Mouse (Mus musculus) forebrain, embryonic 16.5 days (tissue): Measurements from ENCODE around the gene Rd3. TPM values are rescaled to one million over a fixed set of nuclear protein-coding genes. Genes with fewer than 3 reads are reported as not detected.
A peak's percentile ranks its signal among the peaks of the same experiment; 100 is the strongest.

ENCODE experiments used
- ATAC-seq: fragments of 200-750 bp; cut with Nextera tagmentation; 2 replicates; pipeline ENCODE4 v1.8.0; 2017; ENCODE audit warnings: mild to moderate bottlenecking, moderate library complexity
- H3K27ac ChIP-seq: fragments of 300-500 bp; sonication (generic); 2 replicates; pipeline ENCODE4 v1.5.1; 2014; ENCODE audit warnings: low read length, control low read depth
- H3K27me3 ChIP-seq: fragments of 300-500 bp; sonication (generic); replicated peaks from 2 replicates; pipeline ENCODE4 v1.6.1; 2014; ENCODE audit warnings: low read length; ENCODE audit not compliant: control insufficient read depth, insufficient read depth
- H3K36me3 ChIP-seq: fragments of 300-500 bp; sonication (generic); 2 replicates; pipeline ENCODE4 v1.6.1; 2014; ENCODE audit not compliant: control insufficient read depth, insufficient read depth
- H3K4me1 ChIP-seq: fragments of 300-500 bp; sonication (generic); replicated peaks from 2 replicates; pipeline ENCODE4 v1.6.1; 2014; ENCODE audit warnings: low read length; ENCODE audit not compliant: control insufficient read depth, insufficient read depth
- H3K4me2 ChIP-seq: fragments of 300-500 bp; sonication (generic); 2 replicates; pipeline ENCODE4 v1.6.1; 2014; ENCODE audit warnings: mild to moderate bottlenecking, low read length, control low read depth
- H3K4me3 ChIP-seq: fragments of 300-500 bp; sonication (generic); replicated peaks from 2 replicates; pipeline ENCODE4 v1.5.1; 2014; ENCODE audit warnings: mild to moderate bottlenecking, low read length, control low read depth
- H3K9ac ChIP-seq: fragments of 300-500 bp; sonication (generic); replicated peaks from 2 replicates; pipeline ENCODE4 v1.6.1; 2014; ENCODE audit warnings: low read depth, low read length, control low read depth
- H3K9me3 ChIP-seq: fragments of 300-500 bp; sonication (generic); 2 replicates; pipeline ENCODE4 v1.6.1; 2016; ENCODE audit warnings: low read length; ENCODE audit not compliant: control insufficient read depth
- WGBS: fragments of 180-500 bp; shearing (Covaris S2); extraction: QIAGEN DNeasy Blood & Tissue Kit; methylation state at CpG from one replicate; pipeline ENCODE4 v1.1.7; 2014; 5-methylcytosine and 5-hydroxymethylcytosine counted together
- polyA plus RNA-seq: library from polyadenylated mRNA; unstranded; fragments of >200 nt; fragmentation: Nextera tagmentation; extraction: Ambion mirVana; gene quantifications from 2 replicates; pipeline ENCODE4 v1.2.1, GENCODE M21; 2015

The Rd3 gene
- polyA plus RNA-seq, 1 experiment from 2014 or later = 2.1 TPM

DNA sequence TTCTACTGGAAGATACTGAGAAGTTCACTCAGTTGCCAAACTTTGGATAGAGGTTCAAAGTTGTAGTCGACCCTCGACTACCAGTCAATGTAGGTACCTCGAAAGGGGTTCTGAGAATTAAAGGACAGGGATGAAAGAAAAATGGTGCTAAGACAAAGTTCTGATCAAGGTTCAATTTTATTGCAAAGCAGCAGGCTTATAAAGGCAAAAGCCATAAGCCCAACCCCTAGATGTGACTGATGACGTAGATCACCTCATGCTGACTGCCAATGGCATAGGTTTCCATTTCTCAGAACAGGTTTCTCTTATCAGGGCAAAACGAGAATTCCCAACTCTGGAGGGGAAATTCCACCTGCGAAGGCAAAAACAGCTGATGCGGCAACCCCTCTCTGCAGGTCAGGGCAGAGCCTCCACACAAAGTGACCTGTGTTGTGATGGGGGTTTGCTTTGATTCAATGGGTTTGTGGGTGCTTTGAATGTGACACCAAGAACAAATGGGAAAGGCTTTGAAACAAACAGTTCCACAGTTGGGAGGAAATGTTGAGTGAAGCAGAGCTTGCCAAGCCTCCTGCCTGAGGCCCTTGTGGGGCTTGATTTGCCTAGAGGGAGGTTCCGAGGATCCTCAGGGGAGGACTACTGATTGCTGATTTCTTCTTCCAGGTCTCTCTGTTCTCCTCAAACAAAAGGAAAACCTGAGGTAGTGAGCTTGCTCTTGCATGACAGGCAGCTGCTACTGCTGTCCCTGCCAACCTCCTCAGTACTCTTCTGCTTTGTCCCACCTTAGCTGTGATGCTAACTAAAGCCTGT lies 9.7 kb downstream of the Rd3 start:
- H3K9ac ChIP-seq = no peak overlapping the region
- no peaks in the 10 kb centered on the region for H3K9me3 ChIP-seq
- no peak overlapping the region for H3K4me3 ChIP-seq
- 82% methylated on average over 8 of the region's 8 CpGs for WGBS
- no peaks in the 10 kb centered on the region for H3K36me3 ChIP-seq
- peaks cover 4% of the 10 kb centered on the region; the same call in 1 of the 2 replicates for H3K4me1 ChIP-seq
- H3K27ac ChIP-seq = no peak overlapping the region
- no peaks in the 10 kb centered on the region for H3K27me3 ChIP-seq
- no peak for ATAC-seq
- no peak overlapping the region for H3K4me2 ChIP-seq

DNA sequence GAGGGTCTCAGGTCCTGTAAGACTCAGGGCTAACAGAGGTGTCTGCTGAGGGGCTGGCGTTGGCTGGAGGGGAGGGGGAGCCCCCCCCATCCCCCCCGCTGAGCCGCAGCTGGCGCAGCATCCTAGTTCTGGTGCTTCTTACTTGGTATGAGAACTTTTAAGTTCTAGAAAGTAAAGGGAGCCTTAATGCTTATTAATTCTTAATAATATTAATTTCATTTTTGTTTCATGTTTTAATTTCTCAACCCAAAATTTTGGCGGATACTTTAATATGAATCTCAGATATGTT lies 10.3 kb downstream of the Rd3 start:
- 62% methylated on average over 5 of the region's 5 CpGs for WGBS
- peaks cover 4% of the 10 kb centered on the region; the same call in 1 of the 2 replicates for H3K4me1 ChIP-seq
- no peak for ATAC-seq
- H3K27ac ChIP-seq = no peak overlapping the region
- H3K4me3 ChIP-seq = no peak overlapping the region
- no peaks in the 10 kb centered on the region for H3K27me3 ChIP-seq
- no peaks in the 10 kb centered on the region for H3K9me3 ChIP-seq
- H3K36me3 ChIP-seq = no peaks in the 10 kb centered on the region
- no peak overlapping the region for H3K9ac ChIP-seq
- H3K4me2 ChIP-seq = no peak overlapping the region

DNA sequence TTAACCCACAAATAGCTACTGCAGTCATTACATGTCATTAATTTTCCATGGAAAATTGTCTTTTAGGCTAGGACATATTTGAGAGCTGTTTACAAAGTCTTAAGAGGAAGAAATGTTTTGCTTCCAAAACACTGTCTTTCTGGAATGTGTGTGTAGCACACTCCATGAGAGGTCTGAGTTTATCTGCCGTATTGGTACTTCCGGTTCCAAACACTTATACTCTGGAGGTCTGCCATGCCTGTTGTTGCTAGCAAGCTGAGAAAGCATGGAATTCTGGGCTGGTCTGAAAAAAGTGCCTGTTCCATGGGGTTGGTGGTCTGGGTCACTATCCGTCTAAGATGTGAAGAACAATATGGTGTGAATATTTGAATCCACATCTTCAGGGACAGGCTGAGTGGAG lies 11.5 kb downstream of the Rd3 start:
- WGBS = 94% methylated on average over 3 of the region's 3 CpGs
- no peak overlapping the region for H3K27ac ChIP-seq

DNA sequence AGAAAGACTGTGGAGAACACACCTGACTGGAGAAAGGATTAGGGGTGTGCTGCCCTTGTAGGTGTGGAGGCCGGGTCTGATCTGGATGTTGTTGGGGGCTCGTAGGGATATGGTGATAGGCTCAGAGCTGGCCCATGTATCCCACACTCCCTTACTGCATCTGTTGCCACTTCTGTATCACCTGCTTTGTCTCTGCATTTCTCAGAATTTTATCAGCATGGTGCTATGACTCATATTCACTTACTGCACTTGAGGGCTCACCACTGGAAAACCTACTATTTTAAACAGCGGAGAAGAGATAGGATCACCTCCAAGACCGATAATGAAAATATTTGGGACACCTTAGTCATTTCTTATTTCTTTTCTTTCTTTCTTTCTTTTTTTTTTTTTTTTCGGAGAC lies 11.9 kb downstream of the Rd3 start:
- no peak overlapping the region for H3K4me3 ChIP-seq
- ATAC-seq = no peak

More for the DNA sequence above, 11.5 kb downstream of the Rd3 start:
- no peaks in the 10 kb centered on the region for H3K36me3 ChIP-seq
- no peak overlapping the region for H3K4me2 ChIP-seq
- H3K4me3 ChIP-seq = no peak overlapping the region
- H3K9ac ChIP-seq = no peak overlapping the region
- H3K9me3 ChIP-seq = no peaks in the 10 kb centered on the region
- no peak for ATAC-seq
- peaks cover 4% of the 10 kb centered on the region; the same call in 1 of the 2 replicates for H3K4me1 ChIP-seq
- H3K27me3 ChIP-seq = no peaks in the 10 kb centered on the region

DNA sequence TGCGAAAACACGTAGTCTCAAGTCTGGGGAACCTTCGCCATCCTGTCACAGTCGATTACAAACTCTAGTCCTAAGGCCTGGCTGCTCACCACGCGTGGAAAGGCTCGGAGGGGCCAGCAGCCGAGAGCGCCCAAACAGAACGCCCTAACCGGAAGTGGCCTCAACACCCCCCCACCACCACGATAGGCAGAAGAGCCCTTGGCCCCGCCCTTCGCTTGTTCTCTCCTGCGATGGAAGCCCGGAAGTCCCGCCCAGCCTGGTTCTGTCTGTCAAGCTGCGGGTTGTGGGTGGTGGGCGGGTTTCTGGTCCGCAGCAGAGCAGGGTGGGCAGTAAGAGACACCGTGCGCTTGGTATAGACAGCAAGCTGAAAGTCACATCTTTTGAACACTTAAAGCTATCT lies 12.8 kb downstream of the Rd3 start:
- H3K4me1 ChIP-seq = peaks cover 4% of the 10 kb centered on the region; the same call in 1 of the 2 replicates
- no peaks in the 10 kb centered on the region for H3K36me3 ChIP-seq
- peak overlapping the region; percentile 92 for H3K4me2 ChIP-seq
- peak; percentile 99 for ATAC-seq
- H3K9ac ChIP-seq = peak overlapping the region; percentile 73
- H3K4me3 ChIP-seq = peak overlapping the region; percentile 60
- no peaks in the 10 kb centered on the region for H3K9me3 ChIP-seq
- peak overlapping the region; percentile 68 for H3K27ac ChIP-seq
- no peaks in the 10 kb centered on the region for H3K27me3 ChIP-seq
- under 1% methylated on average over 22 of the region's 22 CpGs for WGBS

More for the DNA sequence above, 11.9 kb downstream of the Rd3 start:
- Histone ChIP-seq H3K27ac (no peak overlapping the region), H3K9me3 (no peaks in the 10 kb centered on the region), H3K36me3 (no peaks in the 10 kb centered on the region), H3K4me2 (peak overlapping the region; percentile 92), H3K9ac (no peak overlapping the region), H3K4me1 (peaks cover 4% of the 10 kb centered on the region; the same call in 1 of the 2 replicates), H3K27me3 (no peaks in the 10 kb centered on the region)
- WGBS = 89% methylated on average over 5 of the region's 5 CpGs

DNA sequence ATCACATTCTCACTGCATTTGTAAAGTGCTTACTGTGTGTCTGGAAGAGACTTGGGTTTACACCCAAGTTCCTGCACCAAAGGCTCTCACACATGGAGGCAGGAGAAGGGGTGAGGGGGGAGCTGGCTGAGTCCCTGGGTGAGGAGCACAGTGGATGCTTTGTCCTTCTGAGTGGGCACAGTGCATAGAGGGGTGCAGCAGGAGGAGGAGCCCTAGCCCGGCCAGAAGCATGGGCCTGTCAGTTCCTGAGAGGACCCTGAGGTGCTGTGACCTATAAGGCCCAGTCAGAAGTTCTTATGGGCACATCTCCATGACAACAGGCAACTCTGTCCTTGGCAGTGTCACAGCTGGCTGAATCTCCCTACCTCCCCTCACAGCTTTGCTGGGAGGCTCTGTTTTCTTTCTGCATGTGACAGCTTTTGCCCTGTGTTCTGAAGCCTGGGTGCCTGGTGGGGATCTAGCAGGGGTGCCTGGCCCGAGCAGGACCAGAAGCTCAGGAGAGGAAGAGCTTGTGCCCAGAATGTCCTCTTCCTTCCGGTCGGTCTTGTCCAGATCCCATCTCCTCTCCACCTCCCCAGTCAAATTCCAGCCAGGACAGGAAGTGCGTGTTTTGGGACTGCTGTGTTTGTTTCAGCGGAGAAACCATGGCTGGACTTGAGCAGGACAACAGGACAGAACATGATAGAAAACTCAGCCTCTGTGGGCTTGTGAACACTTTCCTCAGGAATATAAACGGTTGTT lies 15.0 kb downstream of the Rd3 start:
- 87% methylated on average over 7 of the region's 7 CpGs for WGBS
- Histone ChIP-seq H3K4me1 (peaks cover 4% of the 10 kb centered on the region; the same call in 1 of the 2 replicates), H3K27ac (no peak overlapping the region), H3K4me2 (no peak overlapping the region), H3K27me3 (no peaks in the 10 kb centered on the region), H3K9ac (no peak overlapping the region), H3K9me3 (no peaks in the 10 kb centered on the region), H3K36me3 (no peaks in the 10 kb centered on the region), H3K4me3 (no peak overlapping the region)
- no peak for ATAC-seq

DNA sequence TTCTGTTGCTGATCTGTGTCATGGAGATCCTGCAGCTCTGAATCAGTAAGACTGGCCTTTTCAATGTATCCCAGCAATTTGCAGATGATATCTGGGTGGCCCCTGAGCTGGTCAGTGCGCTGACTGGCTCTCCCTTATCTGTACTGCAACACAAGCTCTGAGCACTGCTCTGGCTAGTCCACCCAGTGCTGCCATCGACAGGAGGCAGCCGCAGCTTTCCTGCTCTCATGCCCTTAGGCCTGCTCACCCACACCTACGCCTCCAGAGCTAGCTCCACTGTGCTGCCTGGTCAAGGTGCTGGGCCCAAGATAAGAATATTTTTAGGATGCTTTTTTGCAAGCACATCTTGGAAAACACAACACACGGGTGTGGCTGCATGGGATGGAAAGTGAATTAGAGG lies 17.3 kb downstream of the Rd3 start:
- Histone ChIP-seq H3K9me3 (no peaks in the 10 kb centered on the region), H3K27me3 (no peaks in the 10 kb centered on the region), H3K4me1 (peaks cover 2% of the 10 kb centered on the region; the same call in 1 of the 2 replicates), H3K4me2 (no peak overlapping the region), H3K4me3 (no peak overlapping the region), H3K9ac (no peak overlapping the region), H3K36me3 (no peaks in the 10 kb centered on the region), H3K27ac (no peak overlapping the region)
- no peak for ATAC-seq
- WGBS = 87% methylated on average over 5 of the region's 5 CpGs

DNA sequence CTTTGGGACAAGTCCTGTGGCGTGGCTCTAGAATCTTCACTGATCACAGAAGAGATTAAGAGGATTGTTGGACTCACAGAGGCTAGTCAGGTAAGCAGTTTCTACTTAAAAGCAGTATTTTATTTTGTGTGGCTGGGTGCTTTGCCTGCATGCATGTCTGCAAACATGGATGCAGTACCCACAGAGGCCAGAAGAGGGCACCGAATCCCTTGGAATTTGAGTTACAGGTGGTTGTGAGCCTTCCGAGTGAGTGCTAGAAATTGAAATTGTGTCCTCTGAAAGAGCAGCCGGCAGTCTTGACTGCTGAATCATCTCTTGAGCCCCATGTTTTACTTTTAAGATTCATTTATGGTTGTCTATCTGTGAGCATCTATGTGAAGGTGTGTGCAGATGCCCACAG lies 18.3 kb downstream of the Rd3 start:
- Histone ChIP-seq H3K9ac (no peak overlapping the region), H3K27ac (no peak overlapping the region), H3K27me3 (no peaks in the 10 kb centered on the region), H3K4me3 (no peak overlapping the region), H3K36me3 (no peaks in the 10 kb centered on the region), H3K9me3 (no peaks in the 10 kb centered on the region), H3K4me2 (no peak overlapping the region), H3K4me1 (no peaks in the 10 kb centered on the region)
- WGBS = 59% methylated on average over 4 of the region's 4 CpGs
- no peak for ATAC-seq

DNA sequence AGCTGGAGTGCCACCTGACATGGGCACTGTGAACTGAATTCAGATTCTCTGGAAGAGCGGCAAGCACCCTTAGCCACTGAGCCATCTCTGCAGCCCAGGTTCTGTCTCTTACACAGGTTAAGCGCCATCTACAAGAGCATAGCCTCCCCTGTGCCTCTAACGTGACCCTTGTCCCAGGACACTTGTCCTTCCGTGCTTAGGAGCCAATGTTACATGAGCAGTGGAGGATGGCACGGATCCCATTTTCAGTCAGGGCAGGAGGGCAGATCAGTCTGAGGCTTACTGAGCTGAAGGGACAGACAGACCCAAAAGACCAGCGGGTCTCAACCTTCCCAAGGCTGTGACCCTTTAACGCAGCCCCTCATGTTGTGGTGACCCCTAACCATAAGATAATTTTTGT lies 18.7 kb downstream of the Rd3 start:
- Histone ChIP-seq H3K36me3 (no peaks in the 10 kb centered on the region), H3K4me3 (no peak overlapping the region), H3K27me3 (no peaks in the 10 kb centered on the region), H3K9ac (no peak overlapping the region), H3K4me1 (no peaks in the 10 kb centered on the region), H3K4me2 (no peak overlapping the region), H3K27ac (no peak overlapping the region), H3K9me3 (no peaks in the 10 kb centered on the region)
- ATAC-seq = no peak
- 95% methylated on average over 7 of the region's 7 CpGs for WGBS
